ENCODE assay signal across 12 mouse cellular contexts in the genomic region with DNA sequence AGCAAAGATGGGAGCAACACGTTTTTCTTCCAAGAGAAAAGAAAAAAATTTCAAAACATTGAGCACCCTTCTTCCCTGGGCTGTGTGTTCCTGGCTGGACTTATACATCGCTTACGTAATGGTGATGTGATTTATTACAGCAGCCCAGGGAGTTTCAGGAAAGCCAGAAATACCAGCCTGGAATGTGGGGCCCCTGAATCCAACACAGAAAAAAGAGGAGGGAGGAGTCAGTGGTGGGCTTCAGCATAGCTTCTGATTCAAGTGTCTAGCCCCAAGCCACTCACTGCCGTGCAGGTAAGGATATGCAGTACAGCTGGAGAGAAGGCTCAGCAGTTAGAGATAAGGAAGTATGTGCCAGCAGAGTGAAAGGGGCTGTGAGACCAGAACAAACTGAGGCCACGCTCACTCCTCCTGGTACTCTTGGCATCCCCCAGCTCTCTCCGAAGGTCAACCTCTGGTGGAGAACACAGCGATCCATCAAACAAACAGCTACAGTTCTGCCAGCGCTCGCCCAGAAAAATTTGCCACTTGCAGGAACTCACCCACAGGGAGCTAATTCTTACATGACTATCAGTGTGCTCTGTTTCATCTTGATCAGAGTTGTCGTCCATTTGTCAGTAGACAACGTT.
A peak's percentile ranks its signal among the peaks of the same experiment; 100 is the strongest.
DNase-seq lines count a peak whose midpoint lies in the region; ATAC-seq lines count a peak whose summit lies in the region.
"Had no signal": no experiment of that assay in that cellular context is flagged by ENCODE, and none has a peak within 500 bp of the region (broad histone marks: within the 10 kb centered on the region; RNA-seq: fewer than 3 reads in every experiment).

No protein-coding gene starts in this region.

- no peaks in the 10 kb centered on the region for H3K27me3 ChIP-seq in heart, embryonic 12.5 days (replicated peaks)
- no peaks in the 10 kb centered on the region for H3K27me3 ChIP-seq in heart, embryonic 16.5 days (ENCODE audit: control insufficient read depth, insufficient read depth, low read length)
- H3K27me3 ChIP-seq: forebrain, embryonic 15.5 days; midbrain, embryonic 13.5 days had no signal

- H3K4me2 ChIP-seq in heart, embryonic 12.5 days, result 0 out of 2 replicates have a peak overlapping the region, but pooled peaks have one; percentile 13
- peak overlapping the region; percentile 24; the same call in 1 of the 2 replicates for H3K4me2 ChIP-seq in heart, embryonic 16.5 days (ENCODE audit: low read depth, low read length)
- H3K4me2 ChIP-seq: forebrain, embryonic 15.5 days; midbrain, embryonic 13.5 days had no signal

- no peak overlapping the region for H3K9ac ChIP-seq in heart, embryonic 12.5 days
- H3K9ac ChIP-seq in heart, embryonic 16.5 days (ENCODE audit: low read length), result no peak overlapping the region
- H3K9ac ChIP-seq: forebrain, embryonic 15.5 days; midbrain, embryonic 13.5 days had no signal

- peaks cover 32% of the 10 kb centered on the region for H3K4me1 ChIP-seq in heart, embryonic 12.5 days (replicated peaks)
- peaks cover 18% of the 10 kb centered on the region for H3K4me1 ChIP-seq in heart, embryonic 16.5 days (ENCODE audit: control insufficient read depth, insufficient read depth, low read length)
- H3K4me1 ChIP-seq: forebrain, embryonic 15.5 days; midbrain, embryonic 13.5 days had no signal

- no peak for DNase-seq in heart, postnatal 25 days (ENCODE audit: low spot score)
- peak; percentile 60 for DNase-seq in adrenal gland, adult 2 months
- peak; percentile 55 for DNase-seq in lung, postnatal 36 days
- DNase-seq in layer of hippocampus, postnatal 25 days (ENCODE audit: extremely low spot score in 1 of 2, low spot score in 1 of 2), result no peak
- no peak for DNase-seq in left cerebral cortex, adult 9 months (ENCODE audit: low spot score in 2 of 2)
- DNase-seq: cerebellum, postnatal 10 days; thymus, adult 2 months had no signal

- H3K4me3 ChIP-seq in heart, embryonic 12.5 days, result no peak overlapping the region
- H3K4me3 ChIP-seq in heart, embryonic 16.5 days (ENCODE audit: low read length), result no peak overlapping the region
- H3K4me3 ChIP-seq: forebrain, embryonic 15.5 days; midbrain, embryonic 13.5 days had no signal

- intact Hi-C loops in heart, postnatal 25 days (cut with DNase I), result no loop called here

- WGBS in heart, embryonic 12.5 days, result 31% methylated on average over 11 of the region's 11 CpGs
- 25% methylated on average over 11 of the region's 11 CpGs for WGBS in heart, embryonic 16.5 days

- peaks cover 4% of the 10 kb centered on the region; the same call in 1 of the 2 replicates for H3K9me3 ChIP-seq in heart, embryonic 12.5 days (replicated peaks)
- H3K9me3 ChIP-seq in heart, embryonic 16.5 days (replicated peaks; ENCODE audit: control insufficient read depth, low read length), result no peaks in the 10 kb centered on the region
- H3K9me3 ChIP-seq: forebrain, embryonic 15.5 days; midbrain, embryonic 13.5 days had no signal

- H3K36me3 ChIP-seq in heart, embryonic 12.5 days, result no peaks in the 10 kb centered on the region
- H3K36me3 ChIP-seq in heart, embryonic 16.5 days (ENCODE audit: control insufficient read depth, insufficient read depth), result no peaks in the 10 kb centered on the region
- H3K36me3 ChIP-seq: forebrain, embryonic 15.5 days; midbrain, embryonic 13.5 days had no signal

- H3K27ac ChIP-seq in heart, embryonic 12.5 days (ENCODE audit: poor library complexity, severe bottlenecking), result peak overlapping the region; percentile 60
- H3K27ac ChIP-seq in heart, embryonic 16.5 days (ENCODE audit: low read length), result peak overlapping the region; percentile 53; the same call in 1 of the 2 replicates
- H3K27ac ChIP-seq: forebrain, embryonic 15.5 days; midbrain, embryonic 13.5 days had no signal

- ATAC-seq in heart, embryonic 12.5 days (ENCODE audit: insufficient number of reproducible peaks, low FRiP score), result peak; percentile 62; the same call in 1 of the 2 replicates
- ATAC-seq in heart, embryonic 16.5 days (replicated peaks; ENCODE audit: extremely low read depth, insufficient read depth, low FRiP score), result peak; percentile 37; the same call in 1 of the 2 replicates
- ATAC-seq in CD4-positive, CD25-positive, alpha-beta regulatory T cell, adult 4 months, result no peak
- ATAC-seq: forebrain, embryonic 15.5 days; midbrain, embryonic 13.5 days had no signal

Comparison
In these comparisons a context has a peak if more than half of its experiments do, and no peak if none do; other contexts are left out.
1. DNase-seq: peak in adrenal gland, adult 2 months (single experiment) and lung, postnatal 36 days (single experiment); none in heart, postnatal 25 days (single experiment), layer of hippocampus, postnatal 25 days (0 of 2) and left cerebral cortex, adult 9 months (0 of 2).